Mouse (Mus musculus) thymus, adult 2 months (tissue): ENCODE measurements around the gene Kmo. TPM values are rescaled to one million over a fixed set of nuclear protein-coding genes. Genes with fewer than 3 reads are reported as not detected.

Experiments used
- DNase-seq: peaks from one replicate; pipeline ENCODE4 v3.0.0; 2021
- H3K27ac ChIP-seq: fragments of 200-500 bp; 2 replicates; pipeline ENCODE4 v1.5.1; 2012; ENCODE audit warnings: low read length, control low read depth; ENCODE audit not compliant: control insufficient read depth, insufficient read depth
- H3K27me3 ChIP-seq: fragments of 200-500 bp; 2 replicates; pipeline ENCODE4 v1.6.1; 2012; ENCODE audit warnings: mild to moderate bottlenecking, low read length, moderate library complexity, mixed read lengths; ENCODE audit not compliant: control insufficient read depth, insufficient read depth
- H3K36me3 ChIP-seq: fragments of 200-500 bp; 2 replicates; pipeline ENCODE4 v1.6.1; 2012; ENCODE audit warnings: mild to moderate bottlenecking, low read length, moderate library complexity; ENCODE audit not compliant: control insufficient read depth, insufficient read depth
- H3K4me1 ChIP-seq: fragments of 200-500 bp; replicated peaks from 2 replicates; pipeline ENCODE4 v1.6.1; 2012; ENCODE audit warnings: low read length; ENCODE audit not compliant: control insufficient read depth, insufficient read depth
- H3K4me3 ChIP-seq: fragments of 200-500 bp; 2 replicates; pipeline ENCODE4 v1.5.1; 2012; ENCODE audit warnings: mild to moderate bottlenecking, low read length, control low read depth, moderate library complexity; ENCODE audit not compliant: control insufficient read depth, insufficient read depth
- CTCF ChIP-seq: fragments of 200-500 bp; IDR thresholded peaks from 2 replicates; pipeline ENCODE4 v1.5.1; 2012; ENCODE audit warnings: mild to moderate bottlenecking, control low read depth, low read length, moderate library complexity, borderline replicate concordance; ENCODE audit not compliant: control insufficient read depth, poor library complexity, insufficient read depth; ENCODE audit errors: extremely low read depth
- POLR2A ChIP-seq: fragments of 200-500 bp; IDR thresholded peaks from 2 replicates; pipeline ENCODE4 v1.6.1; 2012; ENCODE audit warnings: mild to moderate bottlenecking, low read length, control low read depth, moderate library complexity; ENCODE audit not compliant: control insufficient read depth, poor library complexity, insufficient read depth; ENCODE audit errors: extremely low read depth
- WGBS: fragments of 180-500 bp; shearing (Covaris S2); methylation state at CpG from one replicate; pipeline ENCODE4 v1.1.7; 2018; 5-methylcytosine and 5-hydroxymethylcytosine counted together
- polyA plus RNA-seq: library from polyadenylated mRNA; depleted of rRNA; stranded (reverse); fragments of >200 nt; gene quantifications from 2 replicates; pipeline ENCODE4 v1.2.3, GENCODE M21; 2012

Gene Kmo
- polyA plus RNA-seq, 1 experiment, result 3.3 TPM

DNA sequence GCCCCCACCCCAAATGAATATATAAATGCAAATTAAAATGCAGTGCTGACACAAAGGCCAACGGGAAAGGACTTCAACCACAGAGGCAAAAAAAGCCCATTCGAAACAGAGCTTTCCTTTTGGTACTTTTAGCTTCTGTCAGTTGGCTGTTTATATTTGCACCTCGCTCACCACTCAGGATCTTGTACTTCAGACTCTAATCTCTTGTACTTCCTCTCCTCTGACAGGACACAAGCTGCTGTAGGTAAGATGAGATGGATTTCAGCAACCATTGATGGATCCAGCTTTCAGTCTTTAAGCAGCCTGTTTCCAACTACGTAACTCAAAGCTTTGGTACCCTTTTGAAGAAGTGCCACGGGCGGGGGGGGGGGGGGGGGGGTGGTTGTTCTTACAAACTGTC, 60.8 kb downstream of the Kmo start:
- Histone ChIP-seq H3K36me3 (no peaks in the 10 kb centered on the region), H3K4me3 (no peak overlapping the region), H3K27ac (no peak overlapping the region), H3K27me3 (no peaks in the 10 kb centered on the region), H3K4me1 (no peaks in the 10 kb centered on the region)
- no peak for DNase-seq
- WGBS, result 85% methylated on average over 6 of the region's 6 CpGs
- TF ChIP-seq POLR2A, result no peak
- TF ChIP-seq CTCF, result no peak

- 3% methylated on average over 22 of the region's 22 CpGs for WGBS
- peaks cover 3% of the 10 kb centered on the region; the same call in 1 of the 2 replicates for H3K36me3 ChIP-seq
- no peak overlapping the region for H3K27ac ChIP-seq
- no peak for TF ChIP-seq POLR2A
- TF ChIP-seq CTCF, result no peak
- peaks cover 7% of the 10 kb centered on the region for H3K4me1 ChIP-seq
- DNase-seq, result no peak
- H3K27me3 ChIP-seq, result no peaks in the 10 kb centered on the region
- H3K4me3 ChIP-seq, result peak overlapping the region; percentile 82
Observed at GRCm38 (mm10) chr1:175691686-175692245, 71.6 kb downstream of the Kmo start.

- Histone ChIP-seq H3K36me3 (no peaks in the 10 kb centered on the region), H3K4me1 (peaks cover 7% of the 10 kb centered on the region), H3K4me3 (peak within 1 kb of the TSS; percentile 82), H3K27ac (no peak within 1 kb of the TSS), H3K27me3 (no peaks in the 10 kb centered on the region)
- peak; percentile 99 for DNase-seq
- WGBS, result under 1% methylated on average over 73 of the region's 73 CpGs
- TF ChIP-seq CTCF, result no peak
- peak; percentile 80 for TF ChIP-seq POLR2A
Observed at GRCm38 (mm10) chr1:175692246-175692996, 72.2 kb downstream of the Kmo start, which contains the start of the genes Opn3 and Chml. TSS of gene Opn3 (minus strand) at chr1:175692776. TSS of gene Chml (minus strand) at chr1:175692901.

GRCm38 (mm10) chr1:175692997-175693361, 72.8 kb downstream of the Kmo start:
- no peaks in the 10 kb centered on the region for H3K36me3 ChIP-seq
- peaks cover 7% of the 10 kb centered on the region for H3K4me1 ChIP-seq
- no peaks in the 10 kb centered on the region for H3K27me3 ChIP-seq
- no peak overlapping the region for H3K27ac ChIP-seq
- TF ChIP-seq CTCF, result no peak
- TF ChIP-seq POLR2A, result no peak
- WGBS, result under 1% methylated on average over 17 of the region's 17 CpGs
- no peak for DNase-seq
- peak overlapping the region; percentile 17; the same call in 1 of the 2 replicates for H3K4me3 ChIP-seq

DNA sequence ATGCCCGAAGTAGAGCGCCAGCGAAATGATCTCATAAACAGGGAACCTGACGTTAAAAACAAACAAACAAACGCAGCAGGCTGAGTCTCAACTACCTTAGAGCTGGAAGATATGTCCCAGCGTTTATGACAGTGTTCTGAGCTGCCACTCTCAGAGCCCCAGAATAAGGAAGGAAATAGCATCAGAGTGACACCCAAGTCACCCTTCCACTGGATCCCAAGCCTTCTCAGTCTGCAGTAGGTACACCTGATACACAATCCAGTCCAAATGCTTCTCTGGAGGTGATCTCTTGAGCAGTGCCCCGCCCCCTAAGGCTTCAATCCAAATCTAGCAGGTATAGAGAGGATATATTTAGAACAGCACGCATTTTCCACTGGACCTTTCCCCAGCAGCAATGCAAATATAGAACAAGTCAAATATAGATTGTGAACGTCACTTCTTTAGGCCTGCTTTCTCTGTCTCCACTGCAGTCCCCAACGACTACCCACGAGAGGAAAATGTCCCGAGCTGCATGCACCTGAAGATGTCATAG, 73.3 kb downstream of the Kmo start:
- H3K27ac ChIP-seq, result no peak overlapping the region
- no peaks in the 10 kb centered on the region for H3K36me3 ChIP-seq
- H3K27me3 ChIP-seq, result no peaks in the 10 kb centered on the region
- TF ChIP-seq CTCF (no peak), POLR2A (no peak)
- peaks cover 7% of the 10 kb centered on the region for H3K4me1 ChIP-seq
- DNase-seq, result peak; percentile 20
- 41% methylated on average over 12 of the region's 12 CpGs for WGBS
- H3K4me3 ChIP-seq, result no peak overlapping the region

DNA sequence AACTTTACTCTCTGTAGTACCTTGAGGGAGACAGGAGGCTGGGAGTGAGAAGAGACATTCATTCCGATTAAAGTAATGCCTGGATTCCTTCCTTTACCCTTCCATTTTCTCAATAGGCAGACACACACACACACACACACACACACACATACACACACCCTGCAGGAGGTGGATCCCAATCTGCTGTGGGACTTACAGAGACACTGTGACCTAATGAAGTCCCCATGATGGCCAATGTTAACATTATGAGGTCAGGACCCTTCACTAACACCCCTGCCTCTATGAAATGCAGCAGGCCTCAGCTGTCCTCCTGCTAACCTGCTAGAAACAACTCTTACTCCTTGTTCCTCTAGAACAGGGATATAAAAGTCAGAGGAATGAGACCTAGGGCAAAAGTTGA, 78.1 kb downstream of the Kmo start, which contains the start of gene Wdr64:
Wdr64 (plus strand) TSS at position 301 of the 400 bp plus-strand sequence.
- Histone ChIP-seq H3K36me3 (no peaks in the 10 kb centered on the region), H3K27me3 (no peaks in the 10 kb centered on the region), H3K27ac (no peak within 1 kb of the TSS), H3K4me1 (no peaks in the 10 kb centered on the region), H3K4me3 (no peak within 1 kb of the TSS)
- TF ChIP-seq CTCF, result no peak
- no peak for TF ChIP-seq POLR2A
- DNase-seq, result no peak
- WGBS, result 97% methylated on average over 1 of the region's 1 CpGs

- 62% methylated on average over 3 of the region's 3 CpGs for WGBS
- H3K4me3 ChIP-seq, result no peak overlapping the region
- TF ChIP-seq CTCF (no peak), POLR2A (no peak)
- no peak overlapping the region for H3K27ac ChIP-seq
- H3K36me3 ChIP-seq, result no peaks in the 10 kb centered on the region
- no peaks in the 10 kb centered on the region for H3K27me3 ChIP-seq
- no peaks in the 10 kb centered on the region for H3K4me1 ChIP-seq
- DNase-seq, result no peak
Observed at GRCm38 (mm10) chr1:175699375-175699774, 79.2 kb downstream of the Kmo start.
